Mouse (Mus musculus): ENCODE measurements at regions not wholly inside any gene's neighbourhood (a gene's known extent, or its start where the extent isn't known, plus 50 kb on each side); places are given as distances from the start of the nearest gene placed in this dataset.

DNA sequence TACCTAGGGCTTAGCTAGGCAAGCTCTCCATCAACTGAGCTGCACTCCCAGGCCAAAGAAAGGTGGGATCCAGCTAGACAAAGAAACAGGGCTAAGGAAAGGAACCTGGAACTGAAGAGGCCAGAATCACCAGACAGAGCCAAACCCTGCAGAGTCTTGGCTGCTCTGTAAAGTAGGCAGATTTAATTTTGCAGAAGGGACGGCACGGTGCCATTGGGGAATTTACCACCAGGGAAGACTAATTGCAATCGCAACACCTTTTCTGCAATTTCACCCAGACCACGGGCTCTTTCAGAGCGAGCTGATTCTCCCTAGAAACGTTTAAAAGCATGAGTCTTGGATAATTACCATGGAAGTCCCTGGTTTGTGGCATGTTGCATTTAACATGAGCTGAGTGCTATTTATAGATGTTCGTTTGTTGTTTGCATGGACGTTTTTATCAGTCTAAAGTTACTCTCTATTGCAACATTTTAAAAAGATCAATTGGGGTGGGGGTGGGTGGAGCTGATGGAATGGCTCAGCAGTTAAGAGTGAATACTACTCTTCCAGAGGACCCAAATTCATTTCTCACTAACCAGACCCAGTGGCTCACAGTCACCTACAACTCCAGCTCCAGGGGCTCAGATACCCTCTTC, 144.0 kb upstream of the Plekha5 start:
- TF ChIP-seq CTCF (IDR thresholded peaks at IDR 0.05; ENCODE audit: control insufficient read depth, insufficient read depth, insufficient replicate concordance, low read depth, low read length) (no peak), POLR2A (IDR thresholded peaks at IDR 0.05; ENCODE audit: control insufficient read depth, low read depth, low read length) (no peak)

Measured in testis, adult 2 months (tissue).